Mouse (Mus musculus) heart, adult 2 months (tissue): Measurements from ENCODE around the gene Cops7a.

ENCODE experiments used
- CTCF ChIP-seq: fragments of 200-600 bp; IDR thresholded peaks from 2 replicates; pipeline ENCODE4 v1.8.1; 2022; ENCODE audit warnings: antibody characterized with exemption, mild to moderate bottlenecking, moderate library complexity
- EP300 ChIP-seq: fragments of 200-500 bp; IDR thresholded peaks from 2 replicates; pipeline ENCODE4 v1.6.1; 2011; ENCODE audit warnings: low read depth, low read length, control low read depth; ENCODE audit not compliant: insufficient read depth
- POLR2A ChIP-seq: fragments of 200-500 bp; IDR thresholded peaks from 2 replicates; pipeline ENCODE4 v1.6.1; 2011; ENCODE audit warnings: mild to moderate bottlenecking, low read depth, low read length, control low read depth; ENCODE audit not compliant: insufficient read depth

- TF ChIP-seq POLR2A (no peak), CTCF (no peak), EP300 (no peak)
Measured at GRCm38 (mm10) chr6:124995831-124996403, 30.6 kb upstream of the Cops7a start.
